Mouse (Mus musculus) cerebellum, adult 8-10 months (tissue): ENCODE results near the gene Ift172.
"Not testable (repeated sequence)": the region's sequence is repeated elsewhere in the genome, so short reads cannot be mapped to it uniquely, and the experiment has no call there.

Experiments
- DNase-seq: peaks from one replicate; pipeline ENCODE4 v3.0.0; 2022

The Ift172 gene

DNA sequence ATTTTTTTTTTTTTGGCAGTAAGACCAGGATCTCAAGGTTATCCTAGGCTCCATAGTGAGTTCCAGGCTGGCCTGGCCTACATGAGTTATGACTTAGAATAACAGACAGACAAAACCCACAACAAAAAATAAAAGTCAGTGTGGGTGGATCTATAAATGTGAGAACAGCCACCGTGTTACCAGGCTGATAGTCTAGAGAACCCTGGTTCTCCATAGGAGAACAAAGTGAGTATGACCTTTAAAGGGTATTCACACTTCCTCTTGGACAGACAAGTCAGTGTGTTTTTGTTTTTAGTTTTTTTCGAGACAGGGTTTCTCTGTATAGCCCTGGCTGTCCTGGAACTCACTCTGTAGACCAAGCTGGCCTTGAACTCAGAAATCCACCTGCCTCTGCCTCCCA, 34.9 kb downstream of the Ift172 start:
- no peak for DNase-seq

DNA sequence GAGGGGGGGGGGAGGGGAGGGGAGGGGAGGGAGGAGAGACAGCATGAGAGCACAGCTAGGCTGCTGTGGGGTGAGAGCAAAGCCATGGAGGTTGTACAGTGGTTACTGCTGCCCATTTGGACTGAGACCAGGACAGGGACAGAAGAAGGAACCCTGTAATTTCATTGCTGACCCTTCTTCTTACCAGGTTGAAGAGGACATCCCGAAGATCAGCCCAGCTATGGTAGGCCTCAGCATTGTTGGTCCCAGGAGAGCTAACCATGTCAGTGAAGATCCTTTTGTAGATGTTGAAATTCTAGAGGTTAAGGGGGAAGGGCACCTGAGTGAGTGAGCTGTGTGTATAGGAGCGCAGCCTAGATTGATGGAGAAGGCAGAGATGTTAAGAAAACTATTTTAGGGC, 35.5 kb downstream of the Ift172 start:
- no peak for DNase-seq

DNA sequence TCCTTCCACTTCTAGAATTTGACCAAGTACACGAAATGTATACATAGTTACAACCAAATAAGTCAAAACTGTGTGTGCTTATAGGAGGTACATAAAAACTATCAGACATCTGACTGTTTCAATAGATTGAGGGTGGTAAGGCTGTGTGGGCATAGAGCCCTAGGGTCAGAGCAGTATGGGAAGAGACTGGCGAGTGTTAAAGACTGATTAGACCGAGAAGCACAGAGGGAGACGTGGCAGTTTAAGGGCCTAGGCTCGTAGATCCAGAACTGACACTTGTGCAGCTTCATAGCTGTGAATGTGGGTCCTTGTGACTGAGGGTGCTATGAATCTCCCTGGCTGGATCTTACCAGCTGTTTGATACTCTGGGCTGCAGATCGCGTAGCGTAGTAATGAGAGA, 36.0 kb downstream of the Ift172 start:
- DNase-seq = no peak

DNA sequence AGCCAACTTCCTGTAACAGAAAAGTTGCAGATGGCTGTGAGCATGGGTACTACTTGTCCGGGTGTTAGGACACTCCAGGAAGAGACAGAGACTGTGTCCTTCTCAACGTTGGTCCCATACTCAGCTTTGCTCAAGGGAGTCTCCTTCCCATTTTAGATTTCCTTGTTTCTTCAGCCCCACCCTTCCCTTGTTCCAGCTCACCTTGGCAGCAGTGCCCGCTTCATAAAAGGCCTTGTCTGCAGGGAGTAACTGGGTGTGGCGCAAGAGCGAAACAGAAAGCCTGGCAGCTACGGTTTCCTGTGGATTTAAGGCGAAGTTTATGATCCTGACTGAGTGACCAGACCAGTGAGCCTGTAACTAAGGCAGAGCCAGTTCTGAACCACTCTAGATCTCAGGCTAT, 36.5 kb downstream of the Ift172 start:
- no peak for DNase-seq

DNA sequence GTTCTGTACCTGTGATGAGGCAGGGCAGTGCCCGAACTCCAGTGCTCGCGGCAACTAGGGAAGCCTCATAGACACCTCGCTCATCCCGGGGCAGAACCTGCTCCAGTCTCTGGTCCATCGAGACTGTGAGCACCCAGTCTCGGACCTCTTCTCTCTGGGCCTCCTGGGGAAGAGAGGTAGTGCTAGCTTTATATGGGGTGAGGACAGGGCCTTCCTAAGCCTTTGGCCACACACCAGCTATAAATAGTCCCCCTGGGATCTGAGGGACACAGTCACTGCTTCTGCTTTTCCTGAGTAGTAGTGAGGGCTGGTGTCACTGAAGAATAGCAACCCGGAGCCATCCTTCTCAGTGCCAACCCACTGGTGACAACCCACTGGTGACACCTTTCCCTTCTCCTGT, 37.1 kb downstream of the Ift172 start:
- no peak for DNase-seq

DNA sequence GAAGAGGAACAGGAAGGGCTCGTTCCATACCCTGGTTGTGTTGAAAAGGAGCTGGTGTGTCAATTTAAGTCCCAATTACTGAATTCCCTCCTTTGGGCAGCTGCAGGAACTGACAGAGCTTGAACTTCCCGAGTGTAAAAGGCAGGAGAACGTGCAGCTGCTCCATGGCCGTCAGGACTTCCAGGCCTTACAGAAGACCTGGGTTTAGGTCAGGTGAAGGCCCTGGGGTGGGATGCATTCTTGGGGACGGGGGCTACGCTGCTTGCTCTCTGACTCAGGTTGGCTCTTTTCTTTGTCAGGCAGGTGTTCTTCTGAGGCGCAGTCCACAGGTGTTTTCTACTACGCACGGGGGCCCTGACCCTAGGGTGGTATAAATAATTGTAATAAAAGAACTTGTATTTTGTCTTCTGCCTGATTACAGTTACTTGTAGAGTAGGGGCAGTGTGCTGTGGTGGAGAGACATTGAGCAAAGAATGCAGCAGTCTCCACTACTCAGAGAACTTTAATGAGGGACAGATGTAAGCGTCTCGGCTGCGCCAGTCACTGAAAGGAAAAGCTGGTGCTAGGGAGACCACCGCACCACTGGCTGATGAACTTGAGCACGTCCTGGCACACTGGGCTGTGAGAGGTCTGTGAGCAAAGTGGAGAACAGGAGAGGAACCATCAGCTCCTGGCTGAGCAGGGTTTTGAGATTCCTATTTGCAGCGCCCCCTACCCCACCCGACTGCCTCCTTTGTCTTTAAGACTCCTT, 37.9 kb downstream of the Ift172 start:
- no peak for DNase-seq

DNA sequence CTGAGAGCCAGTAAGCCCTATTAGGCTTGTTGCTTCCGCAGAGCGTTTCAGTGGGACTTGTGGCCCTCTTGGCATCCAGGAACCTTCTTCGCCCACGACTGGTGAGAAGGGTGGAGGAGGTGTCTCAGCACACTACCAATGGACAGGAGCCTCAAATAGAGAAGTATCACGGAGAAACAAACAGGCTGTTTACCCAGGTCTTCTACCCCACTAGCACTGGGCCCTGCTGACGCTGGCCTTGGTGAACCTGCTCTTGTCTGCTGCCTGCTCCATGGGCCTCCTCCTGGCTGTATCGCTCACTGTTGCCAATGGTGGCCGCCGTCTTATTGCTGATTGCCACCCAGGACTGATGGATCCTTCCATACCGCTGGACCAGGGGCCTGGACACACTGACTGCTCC, 38.8 kb downstream of the Ift172 start:
- DNase-seq = no peak

DNA sequence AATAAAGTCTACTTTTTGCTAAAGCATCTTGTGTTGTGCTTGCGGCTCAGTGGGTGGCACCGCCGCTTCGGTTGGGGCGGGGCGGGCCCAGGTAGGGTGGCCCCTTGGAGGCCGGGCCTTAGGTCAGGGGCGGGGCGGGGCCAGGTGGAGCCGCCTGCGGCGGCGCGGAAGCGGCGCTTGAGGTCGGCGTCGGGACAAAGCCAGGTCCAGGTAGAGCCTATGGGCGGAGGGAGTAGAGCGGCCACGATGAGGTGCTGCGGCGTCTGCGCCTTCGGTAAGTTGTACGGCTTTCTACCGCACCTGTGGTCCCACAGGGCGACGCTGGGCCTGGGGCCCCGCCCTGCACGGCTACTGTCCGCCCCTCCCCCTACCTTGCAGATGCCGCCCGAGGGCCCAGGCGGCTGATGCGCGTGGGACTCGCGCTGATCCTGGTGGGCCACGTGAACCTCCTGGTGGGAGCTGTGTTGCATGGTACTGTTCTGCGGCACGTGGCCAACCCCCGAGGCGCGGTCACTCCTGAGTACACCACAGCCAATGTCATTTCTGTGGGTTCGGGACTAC, 39.3 kb downstream of the Ift172 start, which contains the start of gene Krtcap3:
Gene Krtcap3 (plus strand): TSS at position 151 of the 561 bp plus-strand sequence.
- peak; percentile 23 for DNase-seq

DNA sequence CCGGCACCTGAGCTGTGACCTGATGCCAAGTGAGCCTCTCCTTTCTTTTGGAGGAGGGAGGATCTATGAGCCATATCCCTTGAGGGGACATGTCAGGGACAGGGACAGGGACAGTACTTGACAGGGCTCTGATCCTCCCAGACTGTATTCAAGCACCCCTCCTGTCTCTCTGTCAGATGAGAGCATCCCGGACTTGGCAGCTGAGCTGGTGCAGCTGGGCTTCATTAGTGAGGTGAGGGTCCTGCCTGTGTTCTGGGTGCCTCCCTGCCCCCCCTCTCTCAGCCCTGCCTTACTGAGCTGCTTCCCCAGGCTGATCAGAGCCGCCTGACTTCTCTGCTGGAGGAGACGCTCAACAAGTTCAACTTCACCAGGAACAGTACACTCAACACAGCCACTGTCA, 40.2 kb downstream of the Ift172 start:
- DNase-seq = no peak

DNA sequence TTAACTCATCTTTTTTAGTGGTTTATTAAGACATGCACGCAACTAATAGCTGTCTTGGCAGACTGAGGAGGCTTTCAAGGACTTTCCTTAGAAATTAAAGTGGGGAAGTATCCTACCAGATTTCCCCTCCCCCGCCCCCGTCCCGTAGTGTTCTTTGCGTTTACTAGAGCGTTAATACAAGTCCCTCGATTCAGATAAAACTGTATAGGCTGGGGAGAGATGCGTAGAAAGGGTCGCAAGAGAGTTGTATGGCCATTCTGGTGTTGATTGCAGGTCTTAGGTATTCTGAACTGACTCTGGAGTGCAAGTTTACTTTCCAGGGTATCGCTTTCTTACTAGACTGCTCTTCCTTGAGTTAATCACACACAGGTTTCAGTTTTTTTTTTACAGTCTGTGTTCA, 48.7 kb downstream of the Ift172 start:
- DNase-seq = no peak

DNA sequence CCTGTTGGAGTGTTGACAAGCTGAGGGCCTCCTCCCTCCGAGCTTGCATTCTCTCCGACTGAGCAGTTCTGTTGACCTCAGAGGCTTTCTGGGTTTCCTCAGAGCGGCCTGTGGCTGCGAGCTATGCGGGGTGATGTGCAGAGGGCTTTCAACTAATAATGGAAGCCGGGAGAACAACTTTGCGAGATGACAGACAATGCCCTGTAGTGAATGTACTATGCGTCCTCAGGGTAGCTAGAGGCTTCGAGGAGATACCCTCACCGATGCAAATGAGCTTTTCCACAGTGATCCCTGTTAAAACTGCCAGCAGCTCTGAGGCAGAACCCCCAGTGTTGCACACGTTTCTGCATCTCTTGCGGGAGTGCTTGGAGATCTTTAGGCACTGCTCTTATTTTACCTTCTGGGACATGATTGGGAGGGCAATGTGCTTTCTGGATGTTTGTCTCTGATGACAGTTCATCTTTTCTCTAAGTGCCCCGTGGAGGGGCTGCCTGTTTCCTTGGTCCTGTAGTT, 49.3 kb downstream of the Ift172 start:
- no peak for DNase-seq

DNA sequence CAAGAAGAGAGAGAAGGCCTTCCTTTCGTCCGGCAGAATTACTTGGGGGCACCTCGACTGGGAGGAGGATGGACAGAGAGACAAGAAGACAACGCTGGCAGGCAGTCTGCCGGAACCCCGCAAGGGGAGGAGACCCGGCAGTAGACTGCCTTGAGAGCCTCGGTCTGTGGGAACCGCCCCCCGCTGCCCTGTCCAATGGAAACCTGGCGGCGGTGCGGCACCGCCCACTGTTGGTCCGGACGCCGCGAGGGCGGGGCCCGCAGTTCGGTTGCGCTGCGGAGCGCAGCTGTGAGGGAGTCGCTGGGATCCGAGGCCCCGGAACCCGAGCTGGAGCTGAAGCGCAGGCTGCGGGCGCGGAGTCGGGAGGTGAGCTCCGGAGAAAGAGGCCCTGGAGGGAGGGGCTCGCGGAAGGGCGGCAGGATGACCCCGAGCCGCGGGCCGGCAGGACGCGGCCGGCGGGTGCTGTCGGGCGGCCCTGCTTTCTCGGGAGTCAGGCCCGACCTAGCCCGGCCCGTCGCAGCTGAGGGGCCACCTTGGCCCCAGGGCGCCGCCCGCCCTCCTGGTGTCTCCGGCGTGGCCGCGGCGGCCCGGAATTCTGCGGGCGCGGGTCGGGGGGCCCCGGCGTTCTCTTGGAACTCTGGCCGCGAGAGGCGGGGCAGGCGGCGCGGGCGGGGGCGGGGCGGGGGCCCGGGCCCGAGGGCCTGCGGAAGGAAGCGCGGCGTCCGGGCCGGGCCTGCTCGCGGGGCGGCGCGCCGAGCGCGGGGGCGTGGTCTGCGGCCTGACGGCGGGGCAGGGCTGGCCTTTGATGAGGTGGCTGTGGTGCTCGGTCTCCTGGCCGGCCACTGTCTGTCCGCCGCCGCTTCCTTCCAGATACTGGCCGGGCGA, 50.0 kb downstream of the Ift172 start, which contains the start of the genes Nrbp1 and Gm9970:
Gene Nrbp1 (plus strand): TSS at position 228 of the 885 bp plus-strand sequence.
Gene Gm9970 (minus strand): TSS at position 596 of the 885 bp plus-strand sequence.
- DNase-seq = peak; percentile 96

DNA sequence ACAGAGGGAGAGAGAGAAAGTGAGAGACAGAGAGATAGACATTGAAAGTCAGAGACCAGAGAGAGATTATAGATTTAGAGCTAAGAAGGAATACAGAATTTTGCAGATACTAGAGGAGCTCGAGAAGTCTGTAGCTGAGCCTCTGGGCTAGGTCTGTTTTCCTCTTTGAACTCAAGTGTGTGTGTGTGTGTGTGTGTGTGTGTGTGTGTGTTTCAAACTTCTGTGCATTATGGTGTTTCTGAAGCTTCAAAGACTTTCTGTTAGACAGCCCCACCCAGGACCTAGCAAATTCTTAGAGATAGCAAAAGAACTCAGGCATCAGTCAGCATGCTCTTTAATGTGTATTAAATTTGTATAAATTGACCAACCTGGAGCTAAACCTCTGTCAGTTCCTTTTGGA, 64.3 kb downstream of the Ift172 start:
- DNase-seq = no peak

DNA sequence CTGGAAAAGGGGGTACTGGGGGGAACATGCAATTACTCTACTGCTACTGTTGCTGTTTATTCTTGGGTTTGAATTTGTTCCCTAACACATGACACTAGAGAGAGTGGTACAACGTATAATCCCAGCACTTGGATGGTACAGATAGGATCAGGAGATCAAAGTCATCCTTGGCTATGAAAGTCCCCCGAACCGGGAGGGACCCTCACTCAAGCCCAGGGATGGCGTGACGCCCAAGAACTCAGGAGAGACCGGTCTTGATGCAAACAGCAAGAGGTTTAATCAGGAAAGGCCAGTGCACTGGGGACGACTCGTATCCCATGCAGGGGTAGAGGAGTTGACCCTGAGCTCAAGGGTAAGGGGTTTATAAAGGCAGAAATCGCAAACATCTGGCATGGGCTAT, 68.2 kb downstream of the Ift172 start:
- DNase-seq = no peak

DNA sequence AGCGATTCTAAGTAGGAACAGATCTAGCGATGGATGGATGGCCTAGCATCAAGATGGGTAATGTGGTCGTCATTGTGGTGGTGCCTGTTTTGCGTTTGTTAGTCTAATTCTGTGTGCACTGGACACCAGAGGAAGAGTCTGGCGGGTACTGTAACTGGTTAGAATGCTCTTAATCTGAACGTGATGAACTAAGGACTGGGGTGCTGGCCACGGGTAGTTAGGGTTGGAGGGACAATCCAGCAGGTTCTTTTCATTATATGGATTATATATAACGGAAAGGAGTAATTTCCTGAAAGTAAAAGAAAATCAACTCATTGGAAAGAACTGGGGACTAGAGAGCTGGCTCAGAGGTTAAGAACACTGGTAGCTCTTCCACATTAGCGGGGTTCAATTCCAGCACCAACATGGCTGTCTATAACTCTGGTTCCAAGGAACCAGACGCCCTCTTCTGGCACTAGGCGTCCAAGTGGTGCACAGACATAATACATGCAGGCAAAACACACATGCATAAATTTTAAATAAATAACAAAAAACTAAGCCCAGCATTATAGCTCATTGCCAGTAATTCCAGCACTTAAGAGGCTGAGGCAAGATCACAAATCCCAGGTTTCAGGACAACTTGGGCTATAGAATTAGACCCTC, 69.5 kb downstream of the Ift172 start:
- DNase-seq = no peak

DNA sequence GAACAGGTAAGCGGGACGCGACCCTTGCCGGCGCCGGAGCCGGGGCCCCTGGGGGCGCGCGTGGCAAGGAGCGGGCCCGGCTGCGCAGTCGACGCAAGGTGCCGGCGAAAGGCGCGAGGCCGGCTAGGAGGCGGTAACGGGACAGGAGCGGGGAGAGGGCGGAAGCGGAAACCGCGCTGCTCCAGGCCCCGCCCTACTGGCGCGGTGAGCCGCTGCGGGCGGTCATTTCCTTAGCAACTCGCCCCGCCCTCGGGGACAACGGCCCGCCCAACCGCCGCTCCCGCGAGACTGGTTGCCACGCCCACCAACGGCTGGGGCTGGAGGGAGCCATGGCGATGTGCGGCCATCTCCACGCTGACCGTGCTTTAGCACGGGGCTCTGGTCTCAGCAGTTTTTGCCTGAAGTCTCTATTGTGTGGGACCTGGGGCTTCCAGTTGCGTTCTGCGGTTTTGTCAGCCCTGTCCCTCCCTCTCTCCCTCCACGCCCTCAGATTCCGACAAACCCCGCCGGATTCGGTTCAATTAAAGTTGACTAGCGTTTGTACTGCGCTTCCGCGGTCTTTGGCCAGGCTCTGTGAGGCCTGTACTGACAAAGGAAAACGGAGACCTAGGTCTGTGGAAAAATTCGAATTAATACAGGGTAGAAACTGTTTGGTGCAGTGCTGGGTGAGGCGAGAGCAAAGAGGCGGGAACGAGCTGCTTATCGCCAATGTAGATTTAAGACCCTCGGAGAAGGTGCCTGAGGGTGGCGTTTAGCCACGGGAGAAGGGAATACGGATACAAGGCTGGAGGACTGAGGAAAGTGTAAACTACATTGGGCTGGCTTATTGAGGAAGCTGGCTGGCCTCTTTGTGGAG, 70.2 kb downstream of the Ift172 start, which contains the start of gene Ppm1g:
Gene Ppm1g (minus strand): TSS at position 240 of the 856 bp plus-strand sequence.
- DNase-seq = peak; percentile 97

DNA sequence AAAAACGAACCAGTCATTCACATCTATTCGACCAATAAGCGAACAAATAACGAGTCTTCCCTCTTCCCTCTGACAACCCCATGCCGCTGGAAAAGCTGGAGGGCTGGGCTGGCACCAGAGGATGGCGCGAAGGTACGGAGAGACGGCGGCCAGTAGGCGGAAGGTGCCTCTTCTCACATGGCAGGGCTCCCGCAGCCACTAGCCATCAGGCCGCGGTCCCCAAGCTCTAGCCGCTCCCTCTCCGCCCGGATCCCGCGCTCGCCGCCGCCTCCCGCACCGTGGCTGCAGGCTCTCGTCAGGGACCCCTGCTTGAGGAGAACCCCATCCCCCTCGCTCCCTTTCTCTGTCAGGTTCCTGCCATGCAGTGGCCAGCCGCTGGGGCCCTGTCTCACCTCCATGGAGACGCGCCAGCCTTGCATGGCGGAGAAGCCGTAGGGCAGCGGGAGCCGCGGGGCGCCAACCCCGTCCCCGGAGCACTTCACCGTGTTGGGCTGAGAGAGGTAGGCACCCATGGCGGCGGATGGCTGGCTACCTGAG, 70.9 kb downstream of the Ift172 start:
- no peak for DNase-seq

DNA sequence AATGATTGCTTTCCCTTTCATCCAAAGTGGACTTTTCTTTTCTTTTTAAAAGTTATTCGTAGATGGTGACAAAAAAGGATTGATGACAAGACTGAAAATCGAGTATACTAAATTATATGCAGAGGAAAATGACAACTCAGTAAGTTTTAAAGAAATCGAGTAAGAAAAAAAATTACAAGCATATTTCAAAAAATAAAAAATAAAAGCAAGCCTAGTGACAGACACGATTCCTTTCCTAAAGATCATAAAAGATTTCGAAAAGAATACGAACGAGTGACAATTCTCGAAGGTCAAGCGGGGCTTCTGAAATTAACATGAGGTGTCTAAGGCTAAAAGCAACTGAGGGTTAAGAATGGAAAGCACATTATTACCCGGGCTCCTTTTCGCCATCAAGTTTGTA, 71.4 kb downstream of the Ift172 start:
- DNase-seq = no peak

DNA sequence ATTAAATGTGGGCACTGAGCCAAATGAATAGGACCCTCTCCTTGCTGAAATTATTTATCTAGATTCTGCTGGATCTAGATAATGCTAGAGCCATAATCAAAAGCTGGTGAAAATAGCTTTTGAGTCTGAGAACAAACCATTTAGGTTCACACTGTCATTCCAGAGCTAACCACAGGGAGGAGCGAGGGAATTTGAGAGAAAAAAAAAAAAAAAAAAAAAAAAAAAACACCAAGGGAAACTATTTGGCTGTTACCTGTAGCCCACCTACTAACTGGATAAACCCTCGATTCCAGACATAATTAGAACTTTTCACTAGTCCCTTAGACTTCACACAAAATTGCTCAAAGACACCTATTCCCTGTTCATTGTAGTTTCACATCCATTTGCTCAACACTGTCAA, 71.8 kb downstream of the Ift172 start:
- no peak for DNase-seq

DNA sequence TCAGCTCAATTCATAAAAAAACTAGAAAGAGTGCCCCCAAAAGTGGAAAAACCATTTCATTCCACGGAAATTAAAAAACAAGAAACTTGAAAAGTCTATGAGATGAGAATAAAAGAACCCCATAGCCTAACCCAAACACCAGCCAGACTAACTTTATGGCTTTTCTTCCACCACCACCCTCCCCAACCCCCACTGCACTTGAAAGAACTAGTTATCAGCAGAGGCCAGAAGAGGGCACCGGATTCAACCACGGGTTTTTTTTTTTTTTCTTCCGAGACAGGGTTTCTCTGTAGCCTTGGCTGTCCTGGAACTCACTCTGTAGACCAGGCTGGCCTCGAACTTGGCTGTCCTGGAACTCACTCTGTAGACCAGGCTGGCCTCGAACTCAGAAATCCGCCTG, 72.6 kb downstream of the Ift172 start:
- no peak for DNase-seq

DNA sequence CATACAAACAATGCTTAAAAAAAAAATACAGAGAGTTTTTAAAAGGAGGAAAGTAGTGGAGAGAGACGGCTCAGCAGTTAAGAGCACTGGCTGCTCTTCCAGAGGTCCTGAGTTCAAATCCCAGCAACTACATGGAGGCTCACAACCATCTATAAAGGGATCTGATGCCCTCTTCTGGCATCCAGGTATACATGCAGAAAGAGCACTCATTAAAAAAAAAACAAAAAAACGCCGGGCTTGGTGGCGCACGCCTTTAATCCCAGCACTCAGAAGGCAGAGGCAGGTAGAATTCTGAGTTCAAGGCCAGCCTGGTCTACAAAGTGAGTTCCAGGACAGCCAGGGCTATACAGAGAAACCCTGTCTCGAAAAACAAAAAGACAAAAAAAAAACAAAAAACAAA, 74.4 kb downstream of the Ift172 start:
- not testable (repeated sequence) for DNase-seq

DNA sequence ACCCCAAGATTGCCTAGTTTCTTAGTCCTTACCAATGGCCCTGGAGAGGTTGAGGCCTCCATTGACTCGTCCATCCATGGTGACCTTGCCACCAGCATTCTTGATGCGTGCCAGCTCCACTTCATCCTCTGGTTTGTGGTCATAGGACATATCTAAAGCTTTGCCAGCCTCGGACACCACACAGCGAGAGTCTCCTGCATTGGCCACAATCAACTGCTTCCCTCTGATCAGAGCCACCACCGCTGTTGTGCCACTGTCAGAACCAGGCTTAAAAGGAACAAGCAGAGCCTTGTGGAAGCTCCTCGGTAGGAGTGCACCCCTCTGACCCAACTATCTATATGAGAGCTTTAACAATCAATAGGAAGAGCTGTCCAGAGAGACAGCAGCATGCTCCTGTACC, 86.5 kb downstream of the Ift172 start:
- DNase-seq = no peak
